Mouse (Mus musculus) liver, adult 2 months (tissue): ENCODE data around the gene BC024978.

Source experiments
- CTCF ChIP-seq: fragments of 200-500 bp; IDR thresholded peaks from 2 replicates; pipeline ENCODE4 v1.5.1; 2011; ENCODE audit warnings: low read depth, low read length, control low read depth
- POLR2A ChIP-seq: fragments of 200-500 bp; IDR thresholded peaks from 2 replicates; pipeline ENCODE4 v1.6.1; 2011; ENCODE audit warnings: low read length, control low read depth; ENCODE audit not compliant: insufficient read depth; ENCODE audit errors: extremely low read depth

DNA sequence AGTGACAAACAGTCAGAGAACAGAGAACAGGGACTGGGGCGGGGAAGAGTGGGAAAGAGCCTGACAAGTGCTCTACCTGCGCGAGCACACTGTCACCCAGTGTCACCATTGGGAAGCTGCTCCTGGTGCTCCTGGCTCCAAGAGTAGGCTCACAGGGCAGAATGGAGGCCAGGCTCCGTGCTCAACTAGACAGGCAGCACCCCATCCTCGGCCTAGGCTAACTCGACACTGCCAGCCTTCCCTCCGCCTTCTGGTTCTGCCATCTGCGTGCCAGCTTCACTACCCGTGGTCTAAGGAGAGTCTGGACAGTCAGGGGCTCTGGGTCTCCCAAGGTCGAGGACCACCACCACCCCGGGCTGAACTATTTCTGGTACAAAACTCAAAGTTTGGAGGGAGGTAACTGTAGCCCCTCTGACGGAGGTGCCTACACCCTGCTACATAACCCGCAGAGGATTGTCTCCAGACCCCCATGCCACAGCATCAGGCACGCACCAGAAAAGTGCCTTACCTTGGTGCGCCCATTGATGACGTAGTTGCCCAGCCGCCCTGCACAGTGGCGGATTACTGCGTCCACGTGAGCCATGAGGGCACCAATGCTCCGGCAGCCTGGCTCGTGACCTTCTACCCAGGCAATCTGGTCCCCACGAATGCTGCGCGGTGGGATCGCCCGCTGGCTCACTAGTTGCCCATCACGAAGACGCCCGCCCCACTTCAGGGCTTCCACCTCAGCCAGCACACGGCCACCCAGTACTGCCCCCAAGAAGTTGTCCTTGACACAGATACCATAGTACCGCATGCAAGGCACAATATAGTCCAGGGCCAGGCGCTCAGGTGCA lies 31.3 kb upstream of the BC024978 start:
- TF ChIP-seq CTCF (no peak), POLR2A (0 out of 2 replicates have a peak, but pooled peaks have one; percentile 24)
